Mouse (Mus musculus) adrenal gland, postnatal 10 days (tissue): Measurements from ENCODE around the gene Numa1. TPM values are rescaled to one million over a fixed set of nuclear protein-coding genes. Genes with fewer than 3 reads are reported as not detected.
"Not testable (repeated sequence)": the region's sequence is repeated elsewhere in the genome, so short reads cannot be mapped to it uniquely, and the experiment has no call there.

Experiments used
- DNase-seq: peaks from one replicate; pipeline ENCODE4 v3.0.0; 2021; ENCODE audit warnings: mixed read lengths
- total RNA-seq, 2 experiments: library from RNA; stranded (reverse); gene quantifications; 2 replicates each; pipeline ENCODE4 v1.2.3; 2021

Gene Numa1
- total RNA-seq, 2 experiments from 2014 or later = 117 to 151 TPM

DNA sequence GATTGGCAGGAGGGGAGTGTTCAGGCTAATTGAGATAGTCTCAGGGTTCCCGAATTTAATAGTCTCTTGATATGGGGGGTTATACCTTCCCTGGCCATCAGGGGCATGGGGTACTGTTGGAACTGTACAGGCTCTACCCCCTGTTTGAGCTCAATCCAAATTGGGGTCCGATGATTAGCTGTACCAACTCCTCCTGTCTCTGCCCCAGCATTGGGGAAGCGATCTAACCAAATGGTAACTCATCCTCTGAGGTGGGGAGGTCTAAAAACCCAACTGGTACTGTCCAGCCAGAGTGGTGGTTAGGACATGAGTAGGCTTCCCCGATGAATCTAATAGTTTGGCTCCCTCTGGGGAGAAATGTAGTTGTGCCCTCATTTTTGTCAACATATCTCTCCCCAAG, 3.1 kb downstream of the Numa1 start:
- no peak for DNase-seq

DNA sequence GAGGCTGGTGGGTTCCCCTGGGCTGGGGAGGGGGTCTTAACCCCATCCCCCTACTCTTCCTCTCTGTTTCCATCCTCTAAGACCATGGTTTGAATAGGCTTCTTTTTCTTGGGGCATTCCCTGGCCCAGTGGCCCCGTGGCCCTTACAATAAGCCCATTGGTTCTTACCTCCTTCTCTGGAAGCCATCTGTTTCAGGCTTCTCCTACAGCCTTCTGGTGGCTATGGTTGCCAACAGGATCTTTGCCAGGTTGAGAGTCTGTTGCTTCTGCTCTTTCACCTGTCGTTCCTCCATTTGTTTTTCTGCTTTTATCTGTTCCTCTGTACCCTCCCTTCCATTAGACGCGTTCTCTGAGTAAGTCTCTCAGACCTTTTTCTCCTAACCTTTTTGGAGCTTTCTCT, 3.7 kb downstream of the Numa1 start:
- no peak for DNase-seq

DNA sequence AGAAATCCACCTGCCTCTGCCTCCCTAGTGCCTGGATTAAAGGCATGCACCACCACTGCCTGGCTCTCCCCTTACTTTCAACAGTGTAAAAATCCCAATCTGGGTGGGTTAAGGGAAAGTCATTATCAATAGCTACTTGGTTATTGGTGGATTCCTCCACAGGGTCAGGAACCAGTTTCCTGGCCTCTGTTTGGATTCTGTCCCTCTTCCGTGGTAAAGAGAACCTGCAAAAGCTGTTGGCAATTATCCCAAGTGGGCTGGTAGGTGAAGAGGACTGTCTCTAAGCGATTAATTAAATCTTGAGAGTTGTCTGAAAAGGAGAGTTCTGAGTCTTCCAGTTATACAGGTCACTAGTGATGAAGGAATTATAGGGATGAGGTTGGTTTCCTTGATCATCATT, 4.4 kb downstream of the Numa1 start:
- no peak for DNase-seq

DNA sequence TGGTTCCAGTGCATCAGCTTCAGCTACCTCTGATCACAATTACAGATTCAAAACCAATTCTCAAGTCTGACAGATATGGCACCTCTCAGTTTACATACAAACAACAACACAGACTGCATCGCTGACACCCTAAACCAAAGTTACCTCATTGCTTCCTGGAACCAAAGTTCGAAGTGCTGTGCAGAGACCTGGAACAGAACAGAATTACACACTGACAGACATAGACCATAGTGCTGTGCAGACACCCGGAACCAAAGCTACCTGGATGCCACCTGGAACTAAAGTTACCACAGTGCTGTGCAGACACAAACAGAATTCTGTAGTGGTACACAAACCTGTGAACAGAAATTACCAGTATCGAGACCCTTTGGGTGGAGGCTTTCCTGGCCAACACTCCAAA, 5.8 kb downstream of the Numa1 start:
- no peak for DNase-seq

DNA sequence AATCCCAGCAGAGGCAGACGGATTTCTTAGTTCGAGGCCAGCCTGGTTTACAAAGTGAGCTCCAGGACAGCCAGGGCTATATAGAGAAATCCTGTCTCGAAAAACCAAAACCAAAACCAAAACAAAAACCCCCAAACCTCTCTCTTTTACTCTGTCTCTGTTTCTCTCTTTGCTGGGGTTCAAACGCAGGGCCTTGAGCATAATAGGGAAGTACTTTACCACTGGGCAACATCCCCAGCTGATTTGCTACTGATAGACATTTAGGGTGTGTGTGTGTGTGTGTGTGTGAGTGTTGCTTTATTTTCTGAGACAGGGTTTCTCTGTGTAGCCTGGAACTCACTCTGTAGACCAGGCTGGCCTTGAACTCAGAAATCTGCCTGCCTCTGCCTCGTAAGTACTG, 15.1 kb downstream of the Numa1 start:
- not testable (repeated sequence) for DNase-seq

DNA sequence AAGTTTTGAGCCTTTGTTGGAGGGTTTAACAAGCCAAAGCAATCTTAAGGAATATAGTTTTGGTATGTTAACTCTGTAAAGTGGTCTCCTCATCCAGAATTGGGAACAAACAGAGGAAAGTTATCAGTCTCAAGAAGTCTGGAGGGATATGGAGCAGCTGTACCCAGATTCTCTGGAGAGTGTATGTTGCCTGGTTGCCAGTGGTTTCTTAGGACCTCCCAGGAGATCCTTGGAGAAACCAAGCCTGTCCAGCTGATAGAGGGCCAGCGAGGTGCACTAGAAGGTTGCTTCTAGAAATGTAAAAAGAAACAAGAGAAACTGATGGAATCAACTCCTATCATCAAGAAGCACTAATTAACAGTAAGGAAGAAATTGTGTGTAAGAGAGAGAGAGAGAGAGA, 17.7 kb downstream of the Numa1 start:
- no peak for DNase-seq

DNA sequence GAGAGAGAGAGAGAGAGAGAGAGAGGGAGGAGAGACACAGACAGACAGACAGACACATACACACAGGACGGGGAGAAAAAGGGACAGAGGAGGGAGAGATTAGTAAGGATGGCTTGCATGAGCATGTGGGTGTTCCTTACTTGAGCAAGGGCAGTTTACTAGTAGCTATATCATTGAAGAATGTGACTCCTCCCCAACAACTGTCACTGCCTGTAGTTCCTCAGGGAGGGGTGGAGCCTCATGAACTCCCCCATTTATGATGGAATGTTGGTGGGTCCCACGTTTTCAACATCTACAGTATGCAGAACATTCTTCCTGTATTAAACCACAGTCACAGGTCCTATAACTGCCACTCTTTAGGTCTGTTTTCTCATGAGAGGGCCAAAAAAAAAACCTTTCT, 18.2 kb downstream of the Numa1 start:
- no peak for DNase-seq

DNA sequence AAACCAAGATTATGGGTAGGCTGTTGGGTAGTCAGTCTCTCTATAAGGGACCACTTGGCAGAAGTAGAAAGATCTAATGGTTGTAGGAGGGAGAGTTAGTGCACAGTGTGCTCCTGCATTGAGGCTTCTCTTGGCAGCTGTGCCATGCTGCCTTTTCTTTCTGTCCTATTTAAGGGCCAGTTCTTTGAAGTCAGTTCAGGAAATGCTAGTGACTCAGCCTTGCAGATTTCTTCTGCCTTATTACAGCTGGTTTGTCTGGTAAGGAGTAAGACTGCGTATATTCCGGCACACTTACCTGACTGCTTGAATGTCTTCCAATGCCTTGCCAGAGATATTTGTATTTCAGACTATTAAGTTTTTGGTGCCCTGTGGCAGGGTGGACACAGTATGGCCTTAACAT, 20.3 kb downstream of the Numa1 start:
- DNase-seq = no peak

DNA sequence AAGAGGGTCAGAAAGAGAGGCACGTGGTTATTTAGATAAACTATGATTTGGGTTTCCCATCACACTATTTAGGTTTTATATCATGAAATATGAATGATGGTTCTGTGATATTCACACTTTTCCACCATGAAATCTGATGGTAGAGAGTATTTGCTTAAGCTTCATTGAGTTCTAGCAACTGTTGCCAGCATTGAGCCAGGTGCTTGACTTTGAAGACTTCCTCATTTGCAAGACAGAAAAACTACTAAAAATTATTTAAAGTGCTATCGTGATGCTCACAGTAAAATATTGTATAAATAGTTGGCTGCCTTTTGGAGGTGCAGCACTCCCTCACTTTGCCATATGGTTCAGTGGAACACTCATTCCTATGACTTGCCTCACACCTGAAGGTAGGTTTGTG, 21.4 kb downstream of the Numa1 start:
- DNase-seq = no peak

DNA sequence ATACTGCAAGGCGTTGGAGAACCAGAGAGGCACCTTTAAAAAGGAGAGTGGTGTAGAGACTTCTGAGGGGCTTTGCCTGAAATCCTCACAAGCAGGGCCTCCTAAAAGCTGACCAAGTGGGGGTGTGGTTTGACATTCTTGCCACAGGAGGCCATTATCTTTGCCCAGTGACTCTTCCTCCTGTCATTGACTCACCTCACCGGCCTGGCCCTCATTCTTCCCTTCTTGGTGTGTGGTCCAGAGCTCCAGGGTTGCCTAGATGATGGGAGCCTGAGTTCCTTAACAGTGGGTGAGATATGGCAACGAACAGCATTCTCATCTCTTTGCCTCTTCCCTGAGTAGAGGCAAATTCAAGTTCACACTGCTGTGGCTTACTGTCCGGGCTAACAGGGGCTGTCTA, 22.0 kb downstream of the Numa1 start:
- DNase-seq = no peak

DNA sequence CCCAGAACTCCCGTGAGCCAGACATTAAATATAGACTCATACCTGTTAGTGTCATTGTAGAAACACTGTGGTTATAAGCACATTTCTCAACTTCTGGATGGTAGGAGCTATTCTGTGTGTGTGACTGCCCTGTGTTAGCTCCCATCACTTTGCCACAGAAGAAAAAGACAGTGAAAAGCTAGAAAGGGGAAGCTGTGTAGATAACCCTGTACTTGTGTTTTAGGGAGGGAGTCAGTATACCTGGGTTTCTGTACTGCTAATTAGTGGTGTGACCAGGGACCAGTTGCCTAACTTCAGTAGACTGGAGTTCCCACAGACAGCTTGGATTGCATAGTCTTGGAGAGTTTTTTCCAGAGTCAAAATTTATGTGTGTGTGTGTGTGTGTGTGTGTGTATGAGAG, 22.6 kb downstream of the Numa1 start:
- DNase-seq = no peak

DNA sequence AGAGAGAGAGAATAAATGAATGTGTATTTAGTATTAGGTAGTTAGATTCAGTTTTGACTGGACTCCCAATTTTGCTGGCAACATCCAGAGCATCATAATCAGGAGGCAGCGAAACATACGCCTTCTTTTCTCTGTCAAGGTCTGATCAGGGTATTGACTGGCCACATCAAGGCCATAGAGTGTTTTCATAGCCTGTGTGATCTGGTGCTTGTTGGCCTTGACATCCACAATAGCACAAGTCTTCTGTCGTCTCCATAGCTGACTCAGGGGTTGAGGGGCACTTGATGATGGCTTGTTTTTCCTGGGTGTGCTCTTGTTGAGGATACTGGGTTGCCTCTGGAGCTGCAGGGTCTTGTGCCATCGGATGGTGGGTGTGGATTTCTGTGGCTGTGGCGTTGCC, 23.0 kb downstream of the Numa1 start:
- peak; percentile 36 for DNase-seq

DNA sequence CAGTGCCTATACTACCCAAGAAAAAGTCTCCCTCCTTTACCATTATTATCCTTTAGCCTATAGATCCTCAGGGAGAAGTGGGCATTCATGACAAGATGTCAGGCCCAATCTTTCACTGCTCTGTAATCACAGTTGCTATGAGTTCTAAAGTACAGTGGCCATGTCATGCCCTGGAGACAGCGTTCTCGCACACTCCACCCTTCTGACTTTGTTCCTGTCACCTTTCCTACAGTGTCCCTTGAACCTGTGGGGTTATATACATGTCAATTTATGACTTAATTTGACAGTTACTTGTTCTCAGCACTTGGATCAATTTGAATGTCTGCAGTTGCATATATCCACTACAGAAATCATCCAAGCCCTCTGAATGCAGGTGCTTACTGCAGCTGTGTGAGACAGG, 28.9 kb downstream of the Numa1 start:
- DNase-seq = no peak

DNA sequence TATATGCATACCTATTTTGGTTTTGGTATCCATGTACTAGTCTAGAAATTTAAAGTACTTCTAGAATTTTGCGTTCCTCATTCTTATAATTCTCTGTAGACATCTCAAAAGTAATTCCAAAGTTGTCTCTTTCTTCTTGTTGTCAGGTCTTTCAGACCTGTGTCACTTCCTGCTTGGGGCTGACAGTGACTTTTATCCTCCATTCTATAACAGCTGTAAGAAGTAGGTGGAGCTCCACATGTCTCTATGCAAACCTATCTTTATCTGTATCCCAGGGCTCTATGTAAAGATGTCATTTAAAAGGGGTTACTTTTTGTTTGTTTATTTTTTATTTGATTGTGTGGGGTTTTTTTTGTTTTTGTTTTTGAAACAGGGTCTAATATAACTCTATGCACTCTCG, 29.7 kb downstream of the Numa1 start:
- DNase-seq = no peak

DNA sequence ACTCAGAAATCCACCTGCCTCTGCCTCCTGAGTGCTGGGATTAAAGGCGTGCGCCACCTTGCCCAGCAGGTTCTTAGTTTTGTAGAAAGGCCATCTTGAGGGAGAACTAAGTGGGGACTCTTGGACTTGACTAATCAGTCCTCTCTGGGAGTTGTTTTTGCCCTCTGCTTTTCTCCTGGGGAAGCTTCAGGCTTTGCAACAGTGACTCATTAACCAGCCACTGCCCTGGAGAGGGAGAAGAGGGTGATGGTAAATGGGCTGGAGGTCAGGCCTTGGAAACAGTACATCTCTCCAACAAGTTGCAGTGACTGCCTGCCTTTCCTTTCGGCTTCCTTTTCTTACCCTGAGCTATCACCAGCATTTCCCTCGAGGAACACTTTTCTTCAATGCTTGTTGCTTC, 30.6 kb downstream of the Numa1 start:
- peak; percentile 60 for DNase-seq

DNA sequence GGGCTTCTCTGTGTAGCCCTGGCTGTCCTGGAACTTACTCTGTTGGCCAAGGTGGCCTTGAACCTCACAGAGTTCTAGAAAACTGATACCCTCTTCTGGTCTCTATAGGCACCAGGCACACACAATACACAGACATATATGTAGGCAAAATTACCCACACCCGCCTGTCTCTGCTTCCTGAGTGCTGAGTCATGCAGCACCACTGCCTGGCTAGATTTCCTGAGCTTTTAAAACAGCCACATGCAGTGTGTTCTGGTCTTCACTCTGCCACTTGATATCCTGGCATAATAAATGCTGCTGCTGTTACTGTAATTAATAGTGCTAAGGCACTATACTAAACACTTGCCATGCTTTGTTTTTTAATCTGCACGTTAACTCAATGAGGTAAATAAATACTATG, 31.7 kb downstream of the Numa1 start:
- DNase-seq = no peak

DNA sequence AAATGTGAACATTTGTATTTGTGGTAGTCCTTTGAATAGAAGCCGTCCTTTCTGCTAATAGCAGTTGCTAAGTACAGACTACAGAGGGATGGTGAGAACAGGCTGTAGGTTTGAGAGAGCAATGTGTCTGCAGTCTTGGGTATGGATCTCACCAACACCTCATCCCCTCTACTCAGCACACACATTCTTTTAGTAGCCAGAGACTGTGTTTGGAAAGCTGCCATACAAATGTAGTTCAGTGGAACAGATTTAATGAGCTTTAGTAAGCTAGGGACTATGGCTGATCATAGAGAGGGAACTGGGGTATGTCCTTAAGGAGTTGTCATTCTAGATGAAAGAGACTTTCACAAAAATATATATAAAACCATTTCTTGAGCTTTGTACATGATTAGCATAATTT, 33.3 kb downstream of the Numa1 start:
- no peak for DNase-seq

DNA sequence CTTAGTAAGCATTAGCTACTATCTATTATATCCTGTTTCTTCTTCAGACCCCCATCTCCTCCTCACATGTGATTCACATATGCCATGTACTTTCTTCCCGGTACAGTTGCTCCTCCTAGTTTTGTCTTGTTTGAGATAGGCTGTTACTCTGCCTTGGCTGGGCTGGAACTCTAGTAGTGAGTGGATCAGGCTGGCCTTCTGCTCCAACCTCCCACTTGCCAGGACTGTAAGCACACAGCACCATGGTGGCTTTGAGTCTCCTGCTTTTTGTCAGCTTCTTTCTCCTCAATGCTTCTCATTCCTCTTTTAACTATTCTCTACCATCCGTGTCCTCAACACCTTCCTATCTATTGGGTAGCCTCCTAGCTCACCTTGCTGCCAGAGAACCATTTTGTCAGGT, 34.8 kb downstream of the Numa1 start:
- DNase-seq = no peak

DNA sequence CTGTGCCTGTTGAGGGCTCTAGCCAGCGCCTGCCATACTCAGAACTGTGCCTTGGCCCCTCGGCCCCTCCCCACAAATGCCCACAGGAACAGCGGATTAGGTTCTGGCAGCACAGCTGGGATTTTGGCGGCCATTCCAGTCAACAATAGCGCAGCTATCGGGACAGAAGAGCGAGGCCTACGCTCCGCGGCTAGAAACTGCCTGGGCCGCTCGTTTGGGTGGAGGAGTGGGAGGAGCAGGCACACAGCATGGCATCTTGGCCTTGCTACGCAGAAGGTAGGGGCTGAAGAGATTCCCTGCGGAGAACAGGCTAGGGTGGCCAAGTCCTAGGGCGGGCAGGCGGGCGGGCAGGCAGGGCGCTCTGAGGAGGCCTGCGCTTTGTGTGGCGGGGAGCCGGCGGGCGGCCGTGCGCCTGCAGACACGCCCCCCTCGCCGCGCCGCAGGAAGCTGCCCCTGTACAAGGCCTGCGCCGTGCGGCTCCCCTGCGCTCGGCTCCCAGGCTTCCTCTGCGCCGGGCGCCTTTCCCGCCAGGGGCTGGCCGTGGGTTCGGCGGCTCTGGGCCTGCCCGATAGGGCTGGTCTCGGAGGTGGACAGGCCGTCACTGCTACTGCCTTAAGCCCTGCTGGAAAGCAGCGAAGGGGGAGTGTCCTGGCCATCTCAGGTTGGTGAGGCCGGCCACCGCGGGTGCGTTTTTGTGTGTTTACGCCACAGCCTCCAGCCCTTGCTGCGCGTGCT, 36.0 kb downstream of the Numa1 start:
- peak; percentile 91 for DNase-seq

DNA sequence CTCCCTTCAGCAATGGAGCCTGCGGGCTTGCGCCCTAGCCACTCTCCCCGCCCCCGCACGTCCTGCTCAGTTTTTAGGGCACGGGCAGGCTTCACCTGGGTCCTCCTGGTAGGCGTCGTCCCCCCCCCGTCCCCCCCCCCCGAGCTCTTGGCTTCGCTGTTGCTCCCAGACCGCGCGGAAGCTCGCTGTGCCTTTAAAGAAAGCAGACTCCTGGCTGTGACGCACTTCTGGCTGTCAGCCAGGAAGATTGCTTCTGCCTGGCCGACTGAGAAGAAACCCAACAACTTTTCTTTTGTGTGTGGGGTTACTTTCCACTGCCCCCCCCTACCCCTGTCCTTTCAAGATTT, 36.5 kb downstream of the Numa1 start:
- DNase-seq = peak; percentile 94

DNA sequence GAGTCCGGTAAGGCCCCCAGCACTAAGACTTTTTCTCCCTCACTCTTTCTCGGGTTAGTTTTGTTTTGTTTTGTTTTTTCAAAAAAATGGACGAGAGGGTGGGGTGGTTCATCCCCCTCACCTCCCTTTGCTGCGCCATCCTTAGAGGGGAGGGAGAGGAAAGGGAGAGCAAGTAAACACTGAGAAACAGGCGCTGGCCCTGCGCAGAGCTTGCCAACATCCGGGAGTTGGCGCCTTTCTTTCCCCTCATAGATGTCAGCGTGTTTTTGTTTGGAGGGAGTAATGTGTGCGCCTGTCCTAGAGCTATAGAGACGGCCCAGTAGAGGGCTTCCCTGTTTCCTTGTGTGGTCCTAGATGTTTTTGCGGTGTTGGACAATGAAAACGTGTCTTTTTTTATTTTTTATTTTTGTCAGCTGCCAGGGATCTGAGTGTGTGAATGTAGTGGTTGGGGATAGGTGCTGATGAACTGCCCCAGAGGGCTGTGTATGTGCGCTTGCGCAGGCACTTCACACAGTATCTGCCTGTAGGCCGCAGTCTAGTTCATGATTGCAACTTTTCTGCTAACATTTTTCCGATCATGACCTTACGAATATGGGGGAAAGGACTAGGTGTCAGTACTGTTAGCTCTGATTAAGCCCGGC, 37.0 kb downstream of the Numa1 start:
- peak; percentile 81 for DNase-seq

DNA sequence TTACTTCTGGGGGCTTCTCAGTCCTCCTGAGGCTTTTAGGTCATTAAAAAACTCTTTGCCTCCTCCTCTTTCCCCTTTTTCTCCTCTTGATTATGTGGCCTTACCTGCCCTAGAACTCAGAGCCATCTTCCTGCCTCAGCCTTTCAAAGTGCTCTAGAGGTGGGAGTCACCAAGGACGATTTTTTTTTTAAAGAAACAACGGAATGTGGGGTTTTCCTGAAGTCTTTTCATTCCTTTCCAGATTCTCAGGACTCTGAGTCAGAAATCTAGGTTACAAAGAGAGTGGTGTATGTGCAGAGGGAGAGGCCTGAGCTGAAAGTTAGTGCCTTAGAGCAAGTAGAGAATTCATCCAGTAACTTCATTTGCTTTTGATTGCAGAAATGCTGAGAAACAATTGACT, 37.8 kb downstream of the Numa1 start:
- DNase-seq = no peak

DNA sequence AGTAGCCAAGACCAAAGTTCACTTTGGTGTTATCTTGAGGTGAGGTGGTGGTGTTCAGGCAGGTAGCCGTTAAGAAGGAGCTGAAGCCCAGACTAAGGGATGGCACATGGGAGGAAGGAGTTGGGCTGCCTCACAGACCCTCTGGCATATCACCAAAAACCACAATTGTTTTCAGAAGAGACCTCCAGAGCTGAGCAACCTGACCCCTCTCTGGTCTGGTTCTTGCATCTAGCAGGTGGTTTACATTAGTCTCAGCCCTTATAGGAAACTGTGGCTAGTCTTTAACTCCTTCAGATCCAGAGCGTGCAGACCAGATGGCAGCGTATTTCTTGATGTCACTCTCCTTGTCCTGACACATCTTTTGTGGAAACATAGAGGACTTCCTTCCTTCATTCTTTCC, 39.8 kb downstream of the Numa1 start:
- no peak for DNase-seq

DNA sequence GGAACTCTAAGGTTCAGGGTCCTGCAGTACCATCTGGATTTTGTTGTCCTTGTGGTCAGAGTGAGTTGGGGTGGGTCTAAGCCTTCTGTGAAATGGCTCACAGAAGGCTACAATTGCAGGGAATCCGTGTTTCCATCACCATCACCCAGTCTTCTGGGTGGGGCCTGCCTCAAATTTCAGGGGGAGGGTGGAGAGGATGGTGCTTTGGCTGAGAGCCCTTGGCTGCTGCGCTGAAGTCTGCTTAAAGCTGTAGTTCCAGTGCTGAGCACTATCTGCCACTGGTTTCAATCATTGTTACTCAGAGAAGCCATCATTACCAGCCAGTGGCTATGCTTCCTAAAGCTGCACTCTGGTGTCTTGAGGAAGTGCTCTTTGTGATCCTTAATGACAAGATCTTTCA, 40.6 kb downstream of the Numa1 start:
- DNase-seq = peak; percentile 65

DNA sequence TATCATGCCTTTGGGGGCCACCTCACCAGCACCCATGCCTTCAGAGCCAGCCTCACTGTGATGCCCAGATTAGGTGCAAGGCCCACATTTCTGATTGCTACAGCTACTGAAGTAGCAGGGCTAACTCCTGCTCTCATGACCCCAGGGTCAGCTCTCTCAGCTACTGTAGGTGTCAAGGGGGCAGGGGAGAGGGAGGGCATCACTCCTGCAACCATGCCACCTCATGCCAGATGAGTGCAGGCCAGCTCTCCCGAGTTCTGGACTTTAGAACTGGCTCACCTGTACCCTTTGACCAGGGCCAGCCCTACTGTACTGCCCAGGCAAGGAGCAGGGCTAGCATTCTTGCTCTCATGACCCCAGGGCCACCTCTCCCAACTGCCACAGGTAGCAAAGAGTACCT, 48.8 kb downstream of the Numa1 start:
- no peak for DNase-seq
